Mouse (Mus musculus) left cerebral cortex, postnatal 10 days (tissue): ENCODE results near the gene Sept3. TPM values are rescaled to one million over a fixed set of nuclear protein-coding genes. Genes with fewer than 3 reads are reported as not detected.

Experiments used
- DNase-seq, 2 experiments: peaks; one replicate each; pipeline ENCODE4 v3.0.0; 2021 to 2022; ENCODE audit warnings: low spot score in 2 of 2, mixed read lengths in 1 of 2; ENCODE audit errors: extremely low spot score in 1 of 2
- intact Hi-C: fragments of 180-260 bp; cut with DNase I; formaldehyde crosslinking; loops from one replicate; pipeline ENCODE4 v1.15.1; 2025
- total RNA-seq, 2 experiments: library from RNA; stranded (reverse); gene quantifications; 2 replicates each; pipeline ENCODE4 v1.2.3; 2021

Sept3 gene
- total RNA-seq, 2 experiments from 2014 or later: 512 to 519 TPM

DNA sequence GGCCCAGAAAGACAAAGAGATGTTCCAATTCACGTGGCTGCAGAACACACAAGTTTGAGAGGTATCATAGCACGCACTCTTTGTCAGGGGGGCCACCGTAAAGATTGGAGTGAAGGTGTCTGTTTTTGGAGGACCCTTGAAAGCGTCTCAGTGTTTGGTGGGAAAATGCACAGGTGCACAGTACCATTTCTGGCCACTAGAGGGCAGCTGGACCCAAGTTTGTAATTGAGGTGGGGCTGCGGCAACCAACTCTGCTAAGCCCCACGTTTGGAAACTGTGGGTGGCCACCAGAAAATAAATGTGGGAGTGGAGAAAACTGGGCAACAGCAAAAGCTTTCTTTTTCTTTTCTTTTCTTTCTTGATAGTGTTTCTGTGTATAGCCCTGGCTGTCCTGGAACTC is 8.3 kb upstream of the Sept3 start:
- intact Hi-C loops: loop anchor here (5.0 kb wide), 1 partner anchor 151 kb away; no protein-coding TSS in a partner anchor
- DNase-seq: peak; percentile 64 to 67

DNA sequence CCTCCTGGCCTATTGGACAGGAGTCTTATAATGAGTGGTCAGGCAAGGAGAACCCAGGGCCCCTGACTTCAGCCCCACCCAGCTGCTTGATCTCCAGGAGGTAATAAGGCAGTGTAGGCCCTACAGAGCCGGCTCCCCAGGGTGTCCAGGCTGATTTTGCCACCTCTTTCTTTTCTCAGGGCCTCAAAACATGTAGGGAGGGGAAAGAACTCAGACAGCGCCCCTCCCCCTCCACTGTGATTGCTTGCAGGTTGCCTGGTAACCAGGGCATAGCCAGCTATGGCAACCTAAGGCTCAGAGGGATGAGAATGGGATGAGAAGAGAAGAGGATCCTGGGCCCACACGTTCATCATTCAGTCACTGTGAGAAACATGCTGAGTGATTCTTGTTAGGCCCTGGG is 6.5 kb upstream of the Sept3 start:
- intact Hi-C loops: loop anchor here (5.0 kb wide), 1 partner anchor 149 kb away; no protein-coding TSS in a partner anchor
- peak in 1 of 2 experiments; percentile 80 for DNase-seq

DNA sequence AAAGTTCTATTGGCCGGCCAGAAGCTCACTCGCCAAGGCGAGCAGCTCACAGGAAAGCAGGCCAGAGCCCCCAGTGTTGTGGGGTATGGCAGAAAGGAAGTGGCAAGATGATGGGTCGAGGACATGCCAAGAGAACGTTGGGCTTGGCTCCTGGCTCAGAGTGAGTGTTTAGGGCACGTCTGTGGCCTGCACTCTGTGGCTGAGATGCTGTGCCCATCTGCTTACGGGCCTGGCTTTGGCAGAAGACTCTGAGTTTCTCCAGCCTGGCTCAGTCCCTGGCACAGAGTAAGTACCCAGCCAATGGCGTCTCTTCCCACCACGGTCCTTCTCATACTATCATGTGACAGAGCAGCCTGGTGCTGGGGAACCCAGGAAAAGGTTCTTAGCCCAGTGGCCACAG is 5.9 kb upstream of the Sept3 start:
- intact Hi-C loops: loop anchor here (5.0 kb wide), 1 partner anchor 149 kb away; no protein-coding TSS in a partner anchor
- no peak for DNase-seq

DNA sequence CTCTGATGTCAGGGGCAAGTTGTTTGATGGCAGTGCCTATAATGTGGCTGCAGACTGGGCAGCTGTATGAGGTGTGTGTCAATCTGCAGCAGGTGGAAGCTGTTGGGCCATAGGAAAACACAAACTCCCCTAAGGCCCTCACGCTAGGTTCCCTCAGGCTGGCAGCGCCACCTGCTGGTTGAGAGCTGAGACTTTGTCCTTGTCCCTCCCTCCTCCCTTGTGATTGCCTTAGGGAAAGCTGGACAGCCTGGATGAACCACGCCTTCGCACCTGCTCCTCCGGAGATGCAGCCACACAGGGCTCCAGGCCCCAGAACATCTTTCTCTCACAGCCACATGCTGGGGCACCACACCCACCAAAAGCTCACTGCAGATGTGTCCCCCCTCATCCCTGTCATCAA is 3.5 kb upstream of the Sept3 start:
- intact Hi-C loops: loop anchor here (10.0 kb wide), 1 partner anchor 864 kb away; no protein-coding TSS in a partner anchor
- DNase-seq: peak in 1 of 2 experiments; percentile 85

DNA sequence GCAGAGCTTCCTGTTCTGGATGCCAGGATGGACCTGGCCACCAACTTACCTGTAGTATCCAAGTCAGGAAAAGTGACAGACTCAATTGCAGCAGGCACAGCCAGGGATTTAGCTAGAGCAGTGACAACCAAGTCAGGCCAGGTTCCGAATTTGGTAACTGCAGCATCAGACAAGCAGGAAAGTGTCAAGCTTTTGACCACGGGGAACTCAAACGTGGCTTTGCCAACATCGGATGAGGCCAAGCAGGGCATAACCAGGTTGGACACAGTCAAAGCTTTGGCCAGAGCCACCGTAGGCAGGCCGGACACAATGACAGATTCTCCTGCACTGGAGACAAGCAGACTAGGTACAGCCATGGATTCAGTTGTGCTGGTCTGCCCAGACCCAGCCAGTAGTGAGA is 2.4 kb upstream of the Sept3 start:
- intact Hi-C loops: loop anchor here (10.0 kb wide), 1 partner anchor 863 kb away; no protein-coding TSS in a partner anchor
- DNase-seq: no peak

DNA sequence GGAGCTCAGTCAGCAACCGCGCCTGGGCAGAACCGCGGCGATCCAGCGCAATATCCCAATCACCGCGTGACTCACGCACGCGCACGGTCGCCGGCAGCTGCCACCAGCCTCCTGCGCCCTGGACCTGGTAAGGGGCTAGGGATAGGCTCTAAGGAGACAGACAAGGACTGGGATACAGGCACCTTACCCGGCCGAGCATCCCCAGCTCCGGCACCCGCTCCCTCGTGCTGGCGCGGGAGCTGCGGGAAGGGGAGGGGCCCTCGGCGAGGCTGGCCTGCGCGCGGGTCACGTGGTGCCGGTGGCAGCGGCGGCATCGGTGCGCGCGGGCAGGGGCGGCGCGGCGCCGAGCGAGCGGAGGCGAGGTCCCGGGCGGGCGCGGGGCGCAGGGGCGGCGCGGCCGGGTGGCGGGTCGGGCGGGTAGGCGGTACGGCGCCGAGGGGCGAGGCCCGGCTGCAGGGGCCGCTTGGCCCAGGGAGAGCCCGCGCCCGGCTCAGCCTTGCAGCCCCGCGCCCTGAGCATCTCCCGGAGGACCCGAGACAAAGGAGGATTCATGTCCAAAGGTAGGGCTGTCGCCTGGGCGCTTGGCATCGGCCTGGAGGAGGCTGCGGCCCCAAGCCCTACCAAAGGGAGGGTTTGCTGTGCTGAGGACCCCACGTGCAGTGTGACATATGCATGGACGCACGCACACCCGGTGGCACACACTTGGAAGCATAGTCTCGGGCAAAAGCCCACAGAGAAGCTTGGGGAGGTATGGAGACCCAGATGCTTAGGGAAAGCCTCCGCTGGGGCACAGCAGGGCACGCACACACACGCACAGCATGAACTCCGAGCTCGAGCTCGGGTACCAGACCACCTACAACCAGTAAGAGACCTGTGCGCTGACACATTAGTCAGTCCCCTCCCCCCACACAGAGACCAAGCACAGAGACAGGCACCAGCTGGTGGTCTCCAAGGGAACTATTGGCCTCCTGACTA is 521 bp downstream of the Sept3 start:
- intact Hi-C loops: loop anchor here (10.0 kb wide), 1 partner anchor 860 kb away; no protein-coding TSS in a partner anchor
- DNase-seq: peak; percentile 58 to 85

DNA sequence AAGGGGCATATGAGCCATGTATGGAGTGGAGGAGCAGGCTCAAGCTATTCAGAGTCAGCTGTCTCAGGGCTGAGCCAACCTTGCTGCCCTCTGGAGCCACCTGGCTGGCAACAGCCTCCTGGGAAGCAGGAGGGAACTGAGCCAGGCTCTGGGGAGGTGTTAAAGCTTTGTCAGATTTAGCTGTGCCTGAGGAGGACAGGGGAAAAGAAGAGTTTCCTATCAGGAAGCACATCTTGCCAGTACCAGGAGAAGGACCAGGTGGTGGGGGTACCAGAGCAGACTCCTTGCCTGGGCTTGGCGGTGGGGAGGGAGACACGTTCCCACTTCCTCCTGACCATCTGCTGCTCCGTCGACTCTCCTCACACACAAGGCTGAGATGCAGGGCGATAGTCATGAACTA is 2.9 kb downstream of the Sept3 start:
- DNase-seq: no peak
- intact Hi-C loops: loop anchor here (10.0 kb wide), 1 partner anchor 857 kb away; no protein-coding TSS in a partner anchor

DNA sequence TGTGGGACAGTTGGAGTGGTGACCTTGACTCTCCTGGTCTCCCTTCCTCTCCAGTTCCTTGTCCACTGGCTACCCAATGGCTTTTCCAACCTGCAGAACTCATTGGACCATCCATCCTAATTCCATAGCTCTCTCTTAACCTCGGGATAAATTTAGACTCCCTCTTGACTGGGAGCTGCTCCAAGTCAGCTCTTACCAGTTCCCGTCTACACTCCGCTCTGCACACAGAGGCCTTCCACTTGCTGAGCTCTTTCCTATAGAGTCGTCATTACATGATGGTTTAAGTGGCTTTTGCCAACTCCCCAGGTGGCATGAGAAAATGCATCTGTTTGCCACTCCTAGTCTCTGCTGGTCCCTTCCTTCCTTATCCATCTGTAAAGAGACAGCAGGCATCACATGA is 5.9 kb downstream of the Sept3 start:
- DNase-seq: no peak
- intact Hi-C loops: no loop called here

DNA sequence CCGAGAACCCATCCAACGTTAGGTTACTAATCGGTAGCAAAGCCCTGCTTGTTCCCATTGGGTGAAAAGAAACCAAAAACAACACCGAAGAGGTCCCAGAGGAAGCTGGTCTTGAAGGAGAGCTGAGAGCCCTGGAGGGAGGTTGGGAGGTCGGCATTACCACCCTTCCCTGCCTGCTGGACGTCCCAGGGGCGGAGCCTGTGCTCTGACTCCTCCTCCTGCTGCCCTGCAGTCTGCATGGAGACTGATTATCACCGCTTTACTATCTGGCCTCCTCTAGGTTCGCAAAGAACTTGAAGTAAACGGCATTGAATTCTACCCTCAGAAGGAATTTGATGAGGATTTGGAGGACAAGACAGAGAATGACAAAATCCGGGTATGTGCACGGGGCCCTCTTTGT is 11.5 kb downstream of the Sept3 start:
- intact Hi-C loops: no loop called here
- DNase-seq: no peak

DNA sequence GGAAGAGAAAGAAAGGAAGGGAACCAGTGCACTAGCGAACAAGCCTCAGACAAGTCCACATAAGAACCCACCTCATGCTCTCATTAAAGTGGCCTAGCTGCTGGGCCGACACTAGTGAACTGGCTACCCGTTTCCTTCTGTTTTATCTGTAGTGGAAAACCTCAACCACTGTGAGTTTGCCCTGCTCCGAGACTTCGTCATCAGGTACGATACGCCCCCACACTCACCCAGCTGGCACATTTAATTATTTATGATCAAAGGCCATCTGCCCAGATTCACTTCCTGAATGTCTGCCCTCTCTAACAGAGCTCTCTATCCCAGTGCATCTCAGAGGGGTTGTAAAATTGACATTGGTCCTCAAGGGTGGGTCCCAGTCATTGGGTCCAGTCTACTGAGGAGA is 15.6 kb downstream of the Sept3 start:
- no peak for DNase-seq
- intact Hi-C loops: no loop called here

DNA sequence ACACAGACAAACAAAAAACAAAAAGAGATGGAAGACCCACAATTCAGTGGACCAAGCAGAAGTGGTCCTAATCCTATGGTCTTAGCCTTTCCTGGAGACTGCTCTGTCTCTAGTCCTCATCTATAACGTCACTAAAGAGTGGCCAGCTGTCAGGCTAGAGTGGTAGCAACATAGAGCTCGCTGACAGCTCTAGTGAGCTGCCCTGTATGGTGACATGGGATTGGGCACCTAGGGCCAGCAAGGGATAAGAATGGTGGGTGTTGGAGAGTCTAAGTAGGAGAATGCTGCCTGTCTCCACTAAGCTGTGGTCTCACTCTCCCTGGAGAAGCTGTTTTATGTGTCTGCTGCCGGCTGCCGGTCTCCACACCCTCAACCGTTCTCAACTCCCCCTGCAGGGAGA is 18.2 kb downstream of the Sept3 start:
- DNase-seq: no peak
- intact Hi-C loops: no loop called here

DNA sequence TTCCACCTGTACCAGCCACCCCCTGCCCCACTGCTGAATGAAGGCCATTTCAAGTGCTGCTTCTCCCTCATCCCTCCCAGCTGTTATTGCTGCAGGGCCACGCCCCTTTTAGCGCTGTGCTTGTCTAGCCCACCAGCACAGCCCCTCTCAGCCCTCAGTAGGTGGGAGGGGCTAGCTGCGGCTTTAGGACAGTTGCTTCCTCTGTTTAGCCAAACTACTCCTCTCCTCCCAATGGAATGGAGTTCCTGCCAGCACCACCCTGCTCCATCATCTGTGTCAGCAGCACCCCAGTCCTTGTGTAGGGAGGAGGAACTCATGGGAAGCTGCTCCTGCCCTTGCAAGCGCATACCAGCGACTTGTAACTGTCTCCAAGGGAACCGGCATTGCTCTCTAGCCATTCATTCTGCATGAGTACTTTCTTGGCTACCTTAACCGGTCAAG is 18.6 kb downstream of the Sept3 start:
- intact Hi-C loops: no loop called here
- DNase-seq: no peak

DNA sequence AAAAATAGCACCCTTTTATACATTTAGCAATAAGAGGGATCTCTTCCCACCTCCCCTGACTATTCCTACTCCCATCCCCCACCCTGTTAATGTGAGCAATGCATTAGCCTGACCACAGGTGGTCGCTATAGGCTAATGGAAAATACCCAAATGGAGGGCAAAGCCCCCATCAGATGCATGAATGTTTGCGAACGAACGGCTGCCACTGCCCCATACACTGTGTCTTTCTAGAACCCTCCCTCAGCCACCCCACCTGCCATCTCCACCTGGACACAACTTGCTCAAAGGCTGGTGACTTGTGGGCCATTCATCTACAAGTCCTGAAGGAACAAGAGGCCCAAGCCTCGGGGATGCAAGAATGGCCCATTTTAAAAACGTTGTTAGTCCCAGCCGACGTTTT is 19.4 kb downstream of the Sept3 start:
- DNase-seq: peak in 1 of 2 experiments; percentile 36
- intact Hi-C loops: no loop called here

DNA sequence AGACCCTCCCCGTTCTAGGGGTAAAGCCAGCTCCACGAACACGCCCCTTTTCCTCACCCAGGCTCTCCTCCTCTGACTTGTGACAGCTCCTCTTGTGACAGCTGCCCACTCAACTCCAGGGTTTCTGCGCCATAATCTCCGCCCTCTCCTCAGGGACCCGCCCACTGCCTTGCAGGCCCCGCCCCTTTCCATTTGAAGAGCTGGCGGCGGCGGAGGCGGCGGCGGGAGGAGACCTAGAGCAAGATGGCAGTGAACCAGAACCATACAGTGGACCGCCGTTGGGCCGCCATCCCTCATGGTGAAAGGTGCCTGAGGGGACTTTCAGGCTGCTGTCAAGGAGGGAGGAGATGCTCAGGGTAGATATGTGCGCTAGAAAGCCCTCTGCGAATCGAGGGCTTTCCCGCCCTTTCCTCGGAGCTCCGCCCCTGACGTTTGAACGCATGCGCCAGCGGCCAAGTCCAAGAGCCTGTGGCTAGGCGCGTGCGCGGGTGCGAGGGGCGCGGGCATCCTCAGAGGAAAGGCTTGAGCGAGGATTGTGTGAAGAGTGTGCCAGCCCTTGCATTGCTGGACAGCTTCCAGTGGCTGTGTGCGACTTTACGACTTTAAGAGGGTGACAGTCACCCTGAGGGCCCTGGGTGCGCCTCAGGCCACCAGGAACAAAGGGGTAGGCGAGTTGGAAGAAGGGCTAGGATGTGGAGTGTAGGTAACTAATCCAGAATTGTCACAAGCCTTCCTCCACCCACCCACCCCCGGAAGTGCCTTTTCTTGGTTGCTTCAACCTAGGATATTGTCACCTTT is 24.3 kb downstream of the Sept3 start, which contains the start of gene Wbp2nl:
TSS of gene Wbp2nl (plus strand) at position 191 of the 798 bp plus-strand sequence.
- intact Hi-C loops: no loop called here
- DNase-seq: no peak

DNA sequence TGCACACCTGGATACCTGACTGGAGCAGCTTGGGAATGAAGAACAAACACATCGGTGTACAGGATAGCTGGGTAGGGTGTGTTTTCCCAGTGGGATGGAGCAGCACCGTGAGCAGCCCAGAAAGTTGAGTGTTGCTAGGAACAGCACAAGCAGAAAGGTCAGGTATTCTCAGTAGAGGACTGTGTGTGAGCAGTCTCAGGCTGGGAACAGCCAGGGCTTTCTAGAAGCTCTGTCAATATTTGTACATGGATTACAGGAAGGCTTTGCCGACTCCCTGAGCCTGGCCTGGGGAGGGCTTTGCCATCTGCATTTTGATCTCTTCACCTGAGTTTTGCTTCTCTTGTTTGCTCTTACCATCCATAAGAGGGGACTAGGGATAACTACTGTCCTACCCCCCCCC is 32.4 kb downstream of the Sept3 start:
- DNase-seq: no peak
- intact Hi-C loops: no loop called here

DNA sequence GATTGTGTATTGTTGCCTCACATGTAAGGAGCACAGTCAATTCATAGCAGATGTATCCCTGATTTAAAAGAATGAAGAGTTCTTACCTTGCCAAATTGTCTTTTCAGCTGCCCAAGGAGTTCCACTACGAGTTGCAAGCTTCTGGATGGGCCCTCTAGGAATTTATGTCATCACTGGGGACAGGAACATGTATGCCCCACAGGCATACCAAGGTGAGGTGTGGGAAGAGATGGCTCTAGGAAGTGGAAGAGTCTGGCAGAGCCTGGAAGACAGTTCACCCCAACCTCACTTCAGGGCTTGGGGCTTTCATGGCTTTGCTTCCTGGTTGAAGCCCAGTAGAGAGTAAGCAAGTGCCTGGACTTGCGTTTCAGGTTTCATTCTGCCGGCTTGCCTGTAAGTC is 33.7 kb downstream of the Sept3 start:
- DNase-seq: no peak
- intact Hi-C loops: no loop called here

DNA sequence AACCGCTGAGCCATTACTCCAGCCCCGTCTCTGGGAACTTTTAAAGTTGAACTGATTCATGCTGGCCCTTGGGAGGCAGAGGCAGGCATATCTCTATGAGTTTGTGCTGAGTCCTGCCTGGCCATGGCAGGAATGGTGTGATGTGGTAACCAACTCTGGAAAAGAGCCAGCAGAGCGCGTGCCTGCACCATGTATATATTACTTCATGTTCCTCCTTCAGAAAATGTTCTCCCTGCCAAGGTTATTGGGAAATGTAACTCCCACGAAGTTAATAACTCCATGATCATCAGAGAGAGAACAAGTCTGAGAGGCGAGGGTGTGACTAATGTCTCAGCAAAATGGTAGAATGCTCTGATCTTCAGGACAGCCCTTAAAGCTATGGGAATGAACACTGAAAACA is 43.1 kb downstream of the Sept3 start:
- intact Hi-C loops: no loop called here
- no peak for DNase-seq

DNA sequence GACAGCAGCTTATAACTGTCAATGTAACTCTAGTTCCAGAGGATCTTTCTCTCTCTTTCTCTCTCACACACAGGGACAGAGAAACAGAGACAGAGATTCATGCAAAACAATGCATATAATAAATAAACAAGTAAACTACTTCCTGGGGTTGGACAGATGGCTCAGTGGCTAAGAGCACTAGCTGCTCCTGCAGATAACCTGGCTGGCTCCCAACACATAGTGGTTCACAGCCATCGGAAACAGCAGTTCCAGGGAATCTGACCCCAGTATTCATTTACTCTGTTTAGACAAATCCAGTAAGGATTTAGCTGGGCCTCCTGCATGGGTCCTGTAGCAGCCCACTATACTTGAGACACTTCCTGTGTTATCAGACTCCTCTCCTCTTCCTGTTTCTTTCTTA is 44.9 kb downstream of the Sept3 start:
- intact Hi-C loops: no loop called here
- no peak for DNase-seq

DNA sequence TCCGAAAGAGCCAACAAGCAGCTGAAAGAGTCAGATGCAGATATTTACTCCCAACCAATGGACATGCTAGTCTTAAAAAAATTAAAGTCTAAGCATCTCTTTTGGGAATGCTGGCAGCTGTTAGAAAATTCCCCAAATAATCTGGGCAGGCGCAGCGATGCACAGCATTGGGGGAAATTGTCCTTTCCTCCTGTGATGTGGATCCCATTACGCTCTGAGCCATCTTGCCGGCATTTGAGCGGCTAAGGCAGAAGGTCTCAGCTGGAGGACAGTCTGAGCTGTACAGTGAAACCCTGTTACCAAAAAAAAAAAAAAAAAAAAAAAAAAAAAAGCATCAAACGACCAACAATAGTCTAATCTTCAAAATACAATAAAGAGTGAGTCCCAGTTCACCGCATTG is 47.5 kb downstream of the Sept3 start:
- intact Hi-C loops: no loop called here
- no peak for DNase-seq
